Mouse (Mus musculus): ENCODE measurements around the gene Cdk5. TPM values are rescaled to one million over a fixed set of nuclear protein-coding genes. Genes with fewer than 3 reads are reported as not detected.

Gene Cdk5
- polyA plus RNA-seq, 1 experiment from 2014 or later = 8.8 TPM

DNA sequence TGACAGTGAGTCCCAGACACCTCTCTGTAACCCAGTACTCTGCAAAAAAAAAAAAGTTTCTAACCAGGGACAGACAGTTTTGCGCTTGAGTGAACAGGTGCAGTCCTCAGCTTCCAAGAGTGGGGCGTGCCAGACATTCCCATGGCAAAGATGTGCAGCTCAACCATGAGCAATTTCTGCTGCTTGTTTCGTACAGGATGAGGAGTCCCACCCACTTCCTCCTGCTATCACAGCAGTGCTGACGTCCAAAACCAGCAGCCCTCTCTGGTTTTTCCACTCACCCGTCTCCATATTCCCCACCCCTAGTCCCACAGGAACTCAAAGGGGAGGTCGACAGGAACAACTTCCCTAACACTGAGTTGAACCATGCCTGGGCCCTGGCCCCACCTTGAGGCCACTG lies 38.9 kb downstream of the Cdk5 start:
- no peak overlapping the region for H3K4me2 ChIP-seq
- no peak for ATAC-seq (ENCODE audit: insufficient read depth)
- H3K27me3 ChIP-seq = peaks cover 50% of the 10 kb centered on the region
- no peak overlapping the region for H3K9ac ChIP-seq
- no peaks in the 10 kb centered on the region for H3K9me3 ChIP-seq (replicated peaks)
- H3K36me3 ChIP-seq (replicated peaks) = no peaks in the 10 kb centered on the region
- H3K27ac ChIP-seq (replicated peaks) = no peak overlapping the region
- WGBS (ENCODE audit: insufficient replicate concordance) = 31% methylated on average over 6 of the region's 6 CpGs
- H3K4me3 ChIP-seq (replicated peaks) = no peak overlapping the region
- peaks cover 43% of the 10 kb centered on the region for H3K4me1 ChIP-seq (replicated peaks)

GRCm38 (mm10) chr5:24383026-24383859 lies 40.1 kb downstream of the Cdk5 start:
- Histone ChIP-seq H3K4me1 (replicated peaks) (peaks cover 35% of the 10 kb centered on the region), H3K9me3 (replicated peaks) (no peaks in the 10 kb centered on the region), H3K9ac (peak overlapping the region; percentile 47), H3K27ac (replicated peaks) (0 out of 2 replicates have a peak overlapping the region, but pooled peaks have one; percentile 8), H3K4me3 (replicated peaks) (peak overlapping the region; percentile 62), H3K36me3 (replicated peaks) (no peaks in the 10 kb centered on the region), H3K4me2 (peak overlapping the region; percentile 89), H3K27me3 (peaks cover 42% of the 10 kb centered on the region)
- peak; percentile 89 for ATAC-seq (ENCODE audit: insufficient read depth)
- 3% methylated on average over 34 of the region's 34 CpGs for WGBS (ENCODE audit: insufficient replicate concordance)

DNA sequence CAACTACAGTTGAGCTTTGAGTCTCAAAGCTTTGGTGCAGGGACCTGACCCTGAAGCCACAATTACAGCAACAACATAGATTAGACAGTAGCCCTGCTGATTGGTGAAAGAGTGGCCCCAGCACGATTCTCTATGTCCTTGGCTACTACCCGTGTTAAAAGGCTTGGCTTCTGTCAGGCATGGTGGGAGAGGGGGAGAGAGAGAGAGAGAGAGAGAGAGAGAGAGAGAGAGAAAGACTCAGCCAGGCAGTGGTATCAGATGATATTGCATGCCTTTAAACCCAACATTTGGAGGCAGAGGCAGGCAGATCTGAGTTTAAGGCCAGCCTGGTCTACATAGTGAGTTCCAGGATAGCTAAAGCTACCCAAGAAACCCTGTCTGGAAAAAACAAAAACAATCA lies 41.3 kb downstream of the Cdk5 start:
- Histone ChIP-seq H3K27ac (replicated peaks) (no peak overlapping the region), H3K36me3 (replicated peaks) (no peaks in the 10 kb centered on the region), H3K9me3 (replicated peaks) (no peaks in the 10 kb centered on the region), H3K4me2 (no peak overlapping the region), H3K27me3 (peaks cover 38% of the 10 kb centered on the region), H3K4me3 (replicated peaks) (no peak overlapping the region), H3K4me1 (replicated peaks) (peaks cover 24% of the 10 kb centered on the region), H3K9ac (no peak overlapping the region)
- WGBS (ENCODE audit: insufficient replicate concordance) = 48% methylated on average over 2 of the region's 2 CpGs
- no peak for ATAC-seq (ENCODE audit: insufficient read depth)

DNA sequence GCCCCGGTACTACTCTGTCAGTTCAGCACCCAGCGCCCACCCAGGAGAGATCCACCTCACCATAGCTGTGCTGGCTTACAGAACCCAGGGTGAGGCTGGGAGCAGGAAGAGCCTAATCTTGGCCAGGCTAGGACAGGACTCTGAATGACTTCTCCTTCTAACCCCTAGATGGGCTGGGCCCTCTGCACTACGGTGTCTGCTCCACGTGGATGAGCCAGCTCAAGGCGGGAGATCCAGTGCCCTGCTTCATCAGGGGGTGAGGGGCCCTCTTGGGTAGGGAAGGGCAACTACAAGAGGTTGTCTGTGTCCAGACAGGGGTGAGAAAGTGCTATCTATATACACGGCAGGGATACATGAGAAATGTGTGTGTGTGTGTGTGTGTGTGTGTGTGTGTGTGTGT lies 41.8 kb downstream of the Cdk5 start:
- Histone ChIP-seq H3K9ac (no peak overlapping the region), H3K4me1 (replicated peaks) (peaks cover 24% of the 10 kb centered on the region), H3K4me2 (no peak overlapping the region), H3K9me3 (replicated peaks) (no peaks in the 10 kb centered on the region), H3K27ac (replicated peaks) (no peak overlapping the region), H3K36me3 (replicated peaks) (no peaks in the 10 kb centered on the region), H3K27me3 (peaks cover 33% of the 10 kb centered on the region), H3K4me3 (replicated peaks) (no peak overlapping the region)
- 54% methylated on average over 6 of the region's 6 CpGs for WGBS (ENCODE audit: insufficient replicate concordance)
- ATAC-seq (ENCODE audit: insufficient read depth) = no peak

DNA sequence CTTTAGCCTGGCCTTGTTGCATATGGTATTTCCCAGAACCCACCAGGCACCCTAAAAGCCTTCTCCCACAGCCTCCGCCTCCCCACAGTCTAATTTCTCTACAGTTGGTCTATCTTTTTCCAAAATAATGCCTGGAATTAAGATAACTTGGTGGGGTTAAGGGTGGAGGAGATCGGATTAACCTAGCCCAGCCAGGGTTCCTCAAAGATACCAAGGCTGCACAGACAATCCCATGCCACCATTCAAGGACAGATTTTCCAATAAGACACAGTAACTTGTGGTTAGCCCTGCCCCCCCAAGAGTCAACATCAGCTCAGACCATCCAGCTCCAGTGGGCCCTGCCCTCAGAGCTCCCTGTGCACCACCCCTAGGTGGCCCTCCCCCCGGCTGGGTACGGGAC lies 42.8 kb downstream of the Cdk5 start:
- Histone ChIP-seq H3K9me3 (replicated peaks) (no peaks in the 10 kb centered on the region), H3K36me3 (replicated peaks) (no peaks in the 10 kb centered on the region), H3K27ac (replicated peaks) (no peak overlapping the region), H3K4me2 (no peak overlapping the region), H3K27me3 (peaks cover 23% of the 10 kb centered on the region), H3K4me1 (replicated peaks) (peaks cover 24% of the 10 kb centered on the region), H3K4me3 (replicated peaks) (no peak overlapping the region), H3K9ac (no peak overlapping the region)
- WGBS (ENCODE audit: insufficient replicate concordance) = 54% methylated on average over 4 of the region's 4 CpGs
- ATAC-seq (ENCODE audit: insufficient read depth) = no peak

GRCm38 (mm10) chr5:24379501-24379900 lies 43.8 kb downstream of the Cdk5 start:
- Histone ChIP-seq H3K4me2 (no peak overlapping the region), H3K27ac (replicated peaks) (no peak overlapping the region), H3K27me3 (peaks cover 13% of the 10 kb centered on the region; the same call in 1 of the 2 replicates), H3K9me3 (replicated peaks) (no peaks in the 10 kb centered on the region), H3K4me3 (replicated peaks) (no peak overlapping the region), H3K9ac (no peak overlapping the region), H3K36me3 (replicated peaks) (no peaks in the 10 kb centered on the region), H3K4me1 (replicated peaks) (peaks cover 20% of the 10 kb centered on the region)
- WGBS (ENCODE audit: insufficient replicate concordance) = 75% methylated on average over 4 of the region's 4 CpGs
- no peak for ATAC-seq (ENCODE audit: insufficient read depth)

GRCm38 (mm10) chr5:24378700-24379099 lies 44.6 kb downstream of the Cdk5 start:
- no peak overlapping the region for H3K4me3 ChIP-seq (replicated peaks)
- H3K9me3 ChIP-seq (replicated peaks) = no peaks in the 10 kb centered on the region
- WGBS (ENCODE audit: insufficient replicate concordance) = 57% methylated on average over 2 of the region's 2 CpGs
- no peak overlapping the region for H3K4me2 ChIP-seq
- H3K9ac ChIP-seq = no peak overlapping the region
- H3K4me1 ChIP-seq (replicated peaks) = peaks cover 12% of the 10 kb centered on the region
- peaks cover 11% of the 10 kb centered on the region; the same call in 1 of the 2 replicates for H3K27me3 ChIP-seq
- ATAC-seq (ENCODE audit: insufficient read depth) = no peak
- no peaks in the 10 kb centered on the region for H3K36me3 ChIP-seq (replicated peaks)
- no peak overlapping the region for H3K27ac ChIP-seq (replicated peaks)

GRCm38 (mm10) chr5:24374666-24375328 lies 48.5 kb downstream of the Cdk5 start:
- no peak overlapping the region for H3K27ac ChIP-seq (replicated peaks)
- H3K27me3 ChIP-seq = peaks cover 11% of the 10 kb centered on the region; the same call in 1 of the 2 replicates
- no peak overlapping the region for H3K9ac ChIP-seq
- WGBS (ENCODE audit: insufficient replicate concordance) = 57% methylated on average over 7 of the region's 7 CpGs
- H3K4me2 ChIP-seq = no peak overlapping the region
- no peak overlapping the region for H3K4me3 ChIP-seq (replicated peaks)
- no peaks in the 10 kb centered on the region for H3K36me3 ChIP-seq (replicated peaks)
- no peaks in the 10 kb centered on the region for H3K4me1 ChIP-seq (replicated peaks)
- no peaks in the 10 kb centered on the region for H3K9me3 ChIP-seq (replicated peaks)
- ATAC-seq (ENCODE audit: insufficient read depth) = no peak

- no peak overlapping the region for H3K4me3 ChIP-seq (replicated peaks)
- no peak overlapping the region for H3K27ac ChIP-seq (replicated peaks)
- H3K27me3 ChIP-seq = peaks cover 11% of the 10 kb centered on the region; the same call in 1 of the 2 replicates
- no peak overlapping the region for H3K9ac ChIP-seq
- H3K4me1 ChIP-seq (replicated peaks) = no peaks in the 10 kb centered on the region
- 70% methylated on average over 6 of the region's 6 CpGs for WGBS (ENCODE audit: insufficient replicate concordance)
- H3K4me2 ChIP-seq = no peak overlapping the region
- no peaks in the 10 kb centered on the region for H3K36me3 ChIP-seq (replicated peaks)
- ATAC-seq (ENCODE audit: insufficient read depth) = no peak
- no peaks in the 10 kb centered on the region for H3K9me3 ChIP-seq (replicated peaks)
Observed at GRCm38 (mm10) chr5:24374216-24374615, 49.1 kb downstream of the Cdk5 start.

DNA sequence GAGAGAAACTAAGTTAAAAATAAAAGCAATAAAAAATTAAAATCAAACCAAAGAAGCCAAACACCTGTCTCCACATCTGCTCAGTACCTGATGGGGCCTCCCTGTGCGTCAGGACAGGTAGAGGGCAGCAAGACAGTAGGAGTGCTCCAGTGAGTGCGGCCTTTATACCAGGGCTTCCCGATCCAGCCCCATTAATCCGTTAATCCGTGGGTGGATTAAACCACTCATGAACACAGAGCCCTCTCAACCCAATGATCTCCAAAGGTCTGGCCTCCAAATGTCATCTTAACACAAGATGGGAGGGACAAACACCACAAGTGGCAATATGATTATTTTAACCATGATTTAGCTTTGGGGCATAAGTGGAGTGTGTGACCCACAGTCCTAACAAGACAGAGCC lies 49.5 kb downstream of the Cdk5 start:
- no peak overlapping the region for H3K27ac ChIP-seq (replicated peaks)
- H3K4me3 ChIP-seq (replicated peaks) = no peak overlapping the region
- H3K9me3 ChIP-seq (replicated peaks) = no peaks in the 10 kb centered on the region
- no peak for ATAC-seq (ENCODE audit: insufficient read depth)
- H3K27me3 ChIP-seq = peaks cover 11% of the 10 kb centered on the region; the same call in 1 of the 2 replicates
- no peak overlapping the region for H3K9ac ChIP-seq
- no peak overlapping the region for H3K4me2 ChIP-seq
- no peaks in the 10 kb centered on the region for H3K36me3 ChIP-seq (replicated peaks)
- H3K4me1 ChIP-seq (replicated peaks) = no peaks in the 10 kb centered on the region
- WGBS (ENCODE audit: insufficient replicate concordance) = 74% methylated on average over 5 of the region's 5 CpGs

GRCm38 (mm10) chr5:24369767-24370166 lies 53.6 kb downstream of the Cdk5 start:
- WGBS (ENCODE audit: insufficient replicate concordance) = 70% methylated on average over 9 of the region's 9 CpGs
- peaks cover 17% of the 10 kb centered on the region; the same call in 1 of the 2 replicates for H3K27me3 ChIP-seq
- H3K27ac ChIP-seq (replicated peaks) = no peak overlapping the region
- no peak overlapping the region for H3K4me2 ChIP-seq
- H3K36me3 ChIP-seq (replicated peaks) = no peaks in the 10 kb centered on the region
- no peaks in the 10 kb centered on the region for H3K4me1 ChIP-seq (replicated peaks)
- no peak overlapping the region for H3K9ac ChIP-seq
- H3K9me3 ChIP-seq (replicated peaks) = no peaks in the 10 kb centered on the region
- ATAC-seq (ENCODE audit: insufficient read depth) = no peak
- no peak overlapping the region for H3K4me3 ChIP-seq (replicated peaks)
